Mouse (Mus musculus) limb, embryonic 10.5 days (tissue): ENCODE measurements around the gene Atf6. TPM values are rescaled to one million over a fixed set of nuclear protein-coding genes. Genes with fewer than 3 reads are reported as not detected.

Experiments used
- DNase-seq: peaks from one replicate; pipeline ENCODE4 v3.0.0-alpha.2; 2017; ENCODE audit warnings: low spot score
- H3K27ac ChIP-seq: fragments of 300-500 bp; sonication (generic); 2 replicates; pipeline ENCODE4 v1.5.1; 2016; ENCODE audit warnings: mild to moderate bottlenecking
- H3K27me3 ChIP-seq: fragments of 300-500 bp; sonication (generic); 2 replicates; pipeline ENCODE4 v1.6.1; 2016; ENCODE audit warnings: low read depth, mild to moderate bottlenecking; ENCODE audit not compliant: poor library complexity, severe bottlenecking
- H3K36me3 ChIP-seq: fragments of 300-500 bp; sonication (generic); 2 replicates; pipeline ENCODE4 v1.6.1; 2016; ENCODE audit warnings: mild to moderate bottlenecking, moderate library complexity
- H3K4me1 ChIP-seq: fragments of 300-500 bp; sonication (generic); 2 replicates; pipeline ENCODE4 v1.6.1; 2016
- H3K4me3 ChIP-seq: fragments of 300-500 bp; sonication (generic); 2 replicates; pipeline ENCODE4 v1.5.1; 2016; ENCODE audit warnings: mild to moderate bottlenecking, moderate library complexity
- H3K9me3 ChIP-seq: fragments of 300-500 bp; sonication (generic); replicated peaks from 2 replicates; pipeline ENCODE4 v1.6.1; 2016; ENCODE audit warnings: mild to moderate bottlenecking
- WGBS: fragments of 180-500 bp; shearing (Covaris S2); methylation state at CpG from one replicate; pipeline ENCODE4 v1.1.7; 2016; 5-methylcytosine and 5-hydroxymethylcytosine counted together
- polyA plus RNA-seq: library from polyadenylated mRNA; unstranded; fragments of >200 nt; fragmentation: Nextera tagmentation; extraction: Ambion mirVana; gene quantifications from 2 replicates; pipeline ENCODE4 v1.2.1, GENCODE M21; 2016

Gene Atf6
- polyA plus RNA-seq, 1 experiment from 2014 or later: 8.0 TPM

DNA sequence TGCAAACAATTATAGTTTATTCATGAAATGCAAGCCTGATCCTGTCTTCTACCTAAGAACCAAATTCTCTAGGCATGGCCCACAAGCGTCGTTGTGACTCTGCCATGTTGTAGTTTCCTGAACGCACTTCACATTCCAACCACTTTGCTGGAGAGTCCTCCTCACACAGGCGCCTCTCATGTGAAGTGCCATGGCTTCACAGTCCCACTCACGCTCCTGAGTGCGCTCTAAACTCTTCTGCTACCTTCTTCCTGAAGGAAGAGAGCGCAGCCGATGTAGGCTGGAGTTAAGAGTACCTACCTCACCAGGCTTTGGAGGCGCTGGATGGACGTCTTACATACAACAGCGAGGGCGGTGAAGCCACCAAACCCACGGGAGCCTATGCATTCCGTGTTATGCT is 96.9 kb downstream of the Atf6 start:
- H3K36me3 ChIP-seq: 0 out of 2 replicates have a peak, but pooled peaks cover 4% of the 10 kb centered on the region
- no peak for DNase-seq
- H3K27ac ChIP-seq: no peak overlapping the region
- no peaks in the 10 kb centered on the region for H3K27me3 ChIP-seq
- WGBS: 93% methylated on average over 14 of the region's 14 CpGs
- H3K4me3 ChIP-seq: no peak overlapping the region
- peaks cover 3% of the 10 kb centered on the region; the same call in 1 of the 2 replicates for H3K4me1 ChIP-seq
- H3K9me3 ChIP-seq: no peaks in the 10 kb centered on the region

GRCm38 (mm10) chr1:170766997-170767396 is 100.6 kb downstream of the Atf6 start:
- 0 out of 2 replicates have a peak, but pooled peaks cover 9% of the 10 kb centered on the region for H3K36me3 ChIP-seq
- peaks cover 3% of the 10 kb centered on the region; the same call in 1 of the 2 replicates for H3K4me1 ChIP-seq
- WGBS: 86% methylated on average over 2 of the region's 2 CpGs
- no peaks in the 10 kb centered on the region for H3K27me3 ChIP-seq
- no peaks in the 10 kb centered on the region for H3K9me3 ChIP-seq
- H3K4me3 ChIP-seq: no peak overlapping the region
- no peak for DNase-seq
- H3K27ac ChIP-seq: no peak overlapping the region

DNA sequence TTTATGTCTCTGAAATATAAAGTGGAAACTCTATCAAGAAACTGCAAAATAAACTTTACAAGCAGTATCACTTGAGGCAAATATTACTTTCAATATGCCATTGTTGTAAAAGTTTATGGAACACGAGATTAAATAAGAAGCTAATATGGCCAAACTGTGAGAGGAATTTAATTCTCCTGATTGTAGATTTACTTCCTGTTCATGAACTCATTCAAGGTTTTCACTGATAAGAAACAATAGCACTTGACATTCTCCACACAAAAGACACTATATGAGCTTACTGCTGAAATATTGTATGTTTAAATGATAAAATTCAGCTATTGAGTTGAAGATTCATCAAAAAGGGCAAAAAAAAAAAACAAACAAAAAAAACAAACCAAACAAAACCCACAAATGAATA is 102.8 kb downstream of the Atf6 start:
- H3K9me3 ChIP-seq: no peaks in the 10 kb centered on the region
- WGBS: 89% methylated on average over 1 of the region's 1 CpGs
- 0 out of 2 replicates have a peak, but pooled peaks cover 6% of the 10 kb centered on the region for H3K36me3 ChIP-seq
- DNase-seq: no peak
- H3K4me3 ChIP-seq: no peak overlapping the region
- H3K4me1 ChIP-seq: no peaks in the 10 kb centered on the region
- H3K27me3 ChIP-seq: no peaks in the 10 kb centered on the region
- no peak overlapping the region for H3K27ac ChIP-seq

DNA sequence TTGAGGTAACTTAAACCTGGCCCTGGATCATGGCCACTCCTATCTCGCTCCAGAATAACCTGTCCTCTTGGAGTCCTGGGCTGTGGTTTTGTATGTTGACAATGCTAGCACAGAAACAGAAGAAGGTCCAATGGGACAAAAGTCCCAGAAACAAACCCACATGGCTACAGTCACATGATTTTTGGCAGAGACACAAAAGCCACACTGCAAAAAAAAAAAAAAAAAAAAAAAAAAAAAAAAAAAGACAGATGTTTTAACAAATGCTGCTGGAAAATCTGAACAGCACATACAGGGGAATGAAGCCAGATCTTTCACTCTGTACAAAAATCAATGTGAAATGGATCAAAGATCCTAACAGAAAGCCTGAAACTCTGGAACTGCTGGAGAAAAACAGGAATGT is 105.9 kb downstream of the Atf6 start:
- 93% methylated on average over 1 of the region's 1 CpGs for WGBS
- Histone ChIP-seq H3K4me3 (no peak overlapping the region), H3K9me3 (no peaks in the 10 kb centered on the region), H3K36me3 (0 out of 2 replicates have a peak, but pooled peaks cover 6% of the 10 kb centered on the region), H3K27ac (no peak overlapping the region), H3K27me3 (no peaks in the 10 kb centered on the region), H3K4me1 (no peaks in the 10 kb centered on the region)
- no peak for DNase-seq

DNA sequence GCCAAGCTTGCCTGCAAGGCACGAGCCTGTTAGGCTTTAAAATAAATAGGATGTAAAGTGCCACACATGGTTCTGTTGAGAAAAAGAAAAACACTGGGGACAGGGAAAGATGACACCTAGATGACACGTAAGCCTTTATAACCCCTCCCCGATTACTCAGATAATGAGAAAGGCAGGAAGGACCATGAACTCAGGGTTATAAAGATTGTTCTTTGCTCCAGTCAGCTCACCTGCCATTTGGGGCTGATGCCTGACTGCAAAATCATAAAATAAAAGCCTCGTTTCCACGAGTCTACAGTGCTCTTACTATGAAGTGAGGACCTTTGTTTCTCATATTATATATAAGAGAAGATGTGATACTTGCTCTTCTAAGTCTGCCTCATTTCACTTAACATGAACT is 114.0 kb downstream of the Atf6 start:
- Histone ChIP-seq H3K9me3 (no peaks in the 10 kb centered on the region), H3K36me3 (no peaks in the 10 kb centered on the region), H3K4me1 (no peaks in the 10 kb centered on the region), H3K4me3 (no peak overlapping the region), H3K27ac (no peak overlapping the region), H3K27me3 (no peaks in the 10 kb centered on the region)
- no peak for DNase-seq
- 88% methylated on average over 5 of the region's 5 CpGs for WGBS

- 94% methylated on average over 7 of the region's 7 CpGs for WGBS
- Histone ChIP-seq H3K27ac (no peak overlapping the region), H3K36me3 (no peaks in the 10 kb centered on the region), H3K4me1 (no peaks in the 10 kb centered on the region), H3K27me3 (no peaks in the 10 kb centered on the region), H3K4me3 (no peak overlapping the region), H3K9me3 (no peaks in the 10 kb centered on the region)
- no peak for DNase-seq
These were observed 115.8 kb downstream of the Atf6 start for GRCm38 (mm10) chr1:170751797-170752196.

DNA sequence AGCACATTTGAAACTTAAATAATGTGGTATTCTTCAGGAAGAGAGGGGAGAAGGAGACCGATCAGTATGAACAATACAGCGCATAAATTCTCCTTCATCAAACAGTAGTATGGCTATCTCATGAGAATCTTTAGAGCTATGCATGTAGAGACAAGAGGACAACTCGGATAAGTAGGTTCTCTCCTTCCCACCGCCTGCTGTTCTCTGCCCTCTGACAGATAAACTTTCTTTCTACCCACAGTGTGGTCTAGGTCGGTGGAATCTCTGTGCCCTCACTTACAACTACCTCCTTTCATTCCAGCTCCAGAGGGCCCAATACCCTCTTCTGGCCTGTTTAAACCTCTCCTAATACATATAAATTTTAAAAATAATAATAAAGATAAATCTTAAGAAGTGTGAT is 121.0 kb downstream of the Atf6 start:
- WGBS: 93% methylated on average over 5 of the region's 5 CpGs
- H3K4me3 ChIP-seq: no peak overlapping the region
- H3K27me3 ChIP-seq: no peaks in the 10 kb centered on the region
- no peak for DNase-seq
- no peak overlapping the region for H3K27ac ChIP-seq
- H3K4me1 ChIP-seq: no peaks in the 10 kb centered on the region
- H3K9me3 ChIP-seq: no peaks in the 10 kb centered on the region
- H3K36me3 ChIP-seq: no peaks in the 10 kb centered on the region

GRCm38 (mm10) chr1:170741497-170742246 is 125.9 kb downstream of the Atf6 start:
- H3K36me3 ChIP-seq: no peaks in the 10 kb centered on the region
- DNase-seq: no peak
- H3K27me3 ChIP-seq: no peaks in the 10 kb centered on the region
- 84% methylated on average over 5 of the region's 5 CpGs for WGBS
- H3K9me3 ChIP-seq: no peaks in the 10 kb centered on the region
- H3K4me1 ChIP-seq: no peaks in the 10 kb centered on the region
- no peak overlapping the region for H3K27ac ChIP-seq
- H3K4me3 ChIP-seq: no peak overlapping the region

DNA sequence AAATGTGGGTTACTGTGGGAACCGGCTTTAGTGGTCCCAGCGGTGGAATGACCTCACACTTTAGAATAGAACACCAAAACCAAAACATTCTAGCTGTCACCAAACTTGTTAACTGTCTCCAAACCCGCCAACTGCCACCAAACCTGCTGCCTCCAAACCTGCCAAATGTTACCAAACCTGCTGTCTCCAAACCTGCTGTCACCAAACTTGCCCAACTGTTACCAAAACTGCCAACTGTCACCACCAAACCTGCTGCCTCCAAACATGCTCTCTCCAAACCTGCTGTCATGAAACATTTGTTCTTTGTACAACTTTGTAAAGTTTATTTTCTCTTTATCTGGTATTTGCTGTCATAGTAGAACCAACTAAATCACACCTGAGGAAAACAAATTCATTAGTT is 132.7 kb downstream of the Atf6 start:
- Histone ChIP-seq H3K9me3 (no peaks in the 10 kb centered on the region), H3K27ac (no peak overlapping the region), H3K4me3 (no peak overlapping the region), H3K36me3 (no peaks in the 10 kb centered on the region), H3K27me3 (no peaks in the 10 kb centered on the region), H3K4me1 (no peaks in the 10 kb centered on the region)
- no peak for DNase-seq
- 89% methylated on average over 3 of the region's 3 CpGs for WGBS

- Histone ChIP-seq H3K27me3 (no peaks in the 10 kb centered on the region), H3K36me3 (no peaks in the 10 kb centered on the region), H3K9me3 (no peaks in the 10 kb centered on the region), H3K27ac (no peak overlapping the region), H3K4me1 (no peaks in the 10 kb centered on the region), H3K4me3 (no peak overlapping the region)
- 85% methylated on average over 2 of the region's 2 CpGs for WGBS
- DNase-seq: no peak
These were observed 135.0 kb downstream of the Atf6 start for GRCm38 (mm10) chr1:170732596-170732890.

DNA sequence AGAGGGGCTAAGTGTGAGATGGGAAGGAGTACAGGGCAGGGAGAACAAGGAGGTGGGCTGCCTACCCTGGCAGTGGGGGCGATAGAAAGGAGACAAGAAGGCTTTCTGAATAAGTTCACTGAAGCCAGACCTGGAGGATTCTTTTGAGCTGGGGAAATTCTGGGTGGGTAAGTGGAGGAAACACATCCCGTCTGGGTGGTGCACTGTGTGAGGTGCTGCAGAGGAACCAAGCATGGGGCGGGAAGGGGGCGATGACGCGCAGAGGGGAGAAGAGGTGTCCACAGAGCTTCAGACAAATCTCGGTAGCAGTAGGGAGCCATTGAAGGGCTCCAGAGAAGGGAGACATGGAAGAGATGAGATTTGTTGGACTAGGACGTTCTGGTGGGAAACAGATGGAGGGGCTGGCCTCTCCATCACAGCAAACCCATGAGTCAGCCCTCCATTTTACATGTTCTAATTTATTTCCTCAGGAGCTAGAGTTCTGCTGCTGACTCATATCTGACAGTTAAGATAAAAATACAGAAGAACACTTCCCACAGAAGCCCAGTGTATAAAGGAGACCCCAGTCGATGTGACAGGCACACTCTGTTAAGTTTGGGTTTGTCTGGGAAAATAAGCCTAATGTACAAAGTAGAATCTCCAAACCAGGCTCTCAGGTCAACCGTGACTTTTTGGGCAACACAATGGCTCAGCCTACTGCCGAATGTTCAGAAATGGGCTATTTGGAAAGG is 135.5 kb downstream of the Atf6 start:
- DNase-seq: no peak
- no peaks in the 10 kb centered on the region for H3K27me3 ChIP-seq
- H3K27ac ChIP-seq: no peak overlapping the region; the same call in 1 of the 2 replicates
- H3K4me1 ChIP-seq: no peaks in the 10 kb centered on the region
- no peak overlapping the region for H3K4me3 ChIP-seq
- 81% methylated on average over 11 of the region's 11 CpGs for WGBS
- no peaks in the 10 kb centered on the region for H3K9me3 ChIP-seq
- H3K36me3 ChIP-seq: no peaks in the 10 kb centered on the region

DNA sequence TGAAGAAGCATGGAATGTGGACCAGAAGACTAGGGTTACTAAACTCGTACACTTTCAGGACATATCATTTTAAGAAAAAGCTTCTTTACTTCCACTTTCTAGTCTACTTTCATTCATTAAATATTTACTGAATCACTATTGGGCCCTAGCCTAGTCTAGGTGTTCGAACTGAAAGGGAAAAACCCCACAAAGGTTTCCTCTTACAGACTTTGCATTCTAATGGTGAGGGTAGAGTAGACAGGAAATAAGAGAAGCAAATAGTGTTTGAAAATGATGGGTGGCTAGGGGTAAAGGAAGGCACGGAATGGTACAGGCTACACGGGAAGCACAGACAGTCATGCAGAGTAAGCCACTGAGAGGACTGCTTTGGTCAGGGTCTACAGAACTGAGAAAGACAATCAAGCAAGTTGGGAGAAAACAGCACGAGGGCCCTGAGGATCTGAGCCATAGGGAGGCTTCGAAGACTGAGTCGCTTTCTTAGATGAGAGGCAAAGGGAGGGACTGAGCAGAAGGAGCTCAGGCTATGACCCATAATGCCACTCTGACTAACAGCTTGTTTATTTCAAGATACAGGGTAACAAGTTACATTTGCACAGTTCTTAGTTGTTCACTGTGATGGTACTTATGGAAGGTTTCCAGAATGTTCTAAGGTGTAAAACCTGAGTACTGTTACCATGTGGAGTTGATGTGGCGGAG is 138.2 kb downstream of the Atf6 start:
- Histone ChIP-seq H3K4me1 (no peaks in the 10 kb centered on the region), H3K27me3 (no peaks in the 10 kb centered on the region), H3K36me3 (no peaks in the 10 kb centered on the region), H3K27ac (no peak overlapping the region), H3K9me3 (no peaks in the 10 kb centered on the region), H3K4me3 (no peak overlapping the region)
- DNase-seq: no peak
- WGBS: 86% methylated on average over 8 of the region's 8 CpGs

DNA sequence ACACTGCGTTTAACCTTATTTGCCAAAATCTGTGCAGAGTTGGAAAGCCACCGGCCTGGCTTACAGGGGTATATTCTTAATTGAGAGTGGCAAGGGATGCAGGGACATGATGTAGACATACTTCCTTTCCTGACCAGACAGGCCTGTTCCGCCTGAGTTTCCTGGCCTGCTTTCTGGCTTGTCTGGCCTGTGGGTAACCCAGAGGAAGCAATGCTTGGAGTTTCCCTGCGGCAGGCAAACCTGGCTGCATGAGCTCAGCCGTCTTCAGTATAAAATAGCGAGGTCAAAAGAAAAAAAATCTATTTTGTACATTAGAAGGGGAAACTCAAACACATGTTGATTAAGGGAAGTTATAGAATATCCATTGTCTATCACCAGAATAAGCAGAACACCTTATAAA is 139.0 kb downstream of the Atf6 start:
- H3K27ac ChIP-seq: no peak overlapping the region
- no peak for DNase-seq
- H3K4me1 ChIP-seq: no peaks in the 10 kb centered on the region
- WGBS: 89% methylated on average over 6 of the region's 6 CpGs
- no peak overlapping the region for H3K4me3 ChIP-seq
- no peaks in the 10 kb centered on the region for H3K36me3 ChIP-seq
- H3K9me3 ChIP-seq: no peaks in the 10 kb centered on the region
- H3K27me3 ChIP-seq: no peaks in the 10 kb centered on the region
